Mouse (Mus musculus): ENCODE measurements around the gene Cfap61.

DNA sequence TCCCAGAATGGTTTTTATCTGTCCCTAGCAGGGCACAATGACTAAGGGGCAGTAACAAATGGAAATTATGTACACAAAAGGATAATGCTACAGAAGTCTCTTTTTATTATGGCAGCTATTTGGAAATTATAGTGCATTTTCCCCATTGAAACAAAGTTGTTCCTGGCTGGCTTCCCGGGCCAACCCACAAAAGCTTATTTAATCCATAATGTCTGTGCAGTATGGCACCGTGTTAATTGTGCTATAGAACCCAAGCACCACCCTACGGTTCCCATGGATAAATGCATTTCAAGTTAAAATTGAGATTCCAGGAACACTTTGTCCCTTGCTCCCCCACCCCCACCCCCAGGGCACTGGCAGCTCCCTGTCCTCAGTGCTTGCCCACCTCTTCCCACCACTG is 9.7 kb downstream of the Cfap61 start:
- TF ChIP-seq POLR2A (IDR thresholded peaks at IDR 0.05; ENCODE audit: insufficient read depth, low read depth, low read length) (no peak), EP300 (IDR thresholded peaks at IDR 0.05; ENCODE audit: insufficient read depth, low read depth, low read length) (no peak), CTCF (IDR thresholded peaks at IDR 0.05) (no peak)

All from heart, adult 2 months (tissue).